Mouse (Mus musculus) heart, embryonic 14.5 days (tissue): ENCODE data around the gene Lrrc4. TPM values are rescaled to one million over a fixed set of nuclear protein-coding genes. Genes with fewer than 3 reads are reported as not detected.

Experiments
- ATAC-seq: fragments of 200-750 bp; cut with Nextera tagmentation; 2 replicates; pipeline ENCODE4 v1.8.0; 2017; ENCODE audit warnings: low read depth, moderate TSS enrichment; ENCODE audit not compliant: insufficient number of reproducible peaks, insufficient read depth, low FRiP score
- H3K27ac ChIP-seq, 2 experiments: fragments of 200-500 bp in 1 of 2; fragments of 300-500 bp in 1 of 2; sonication (generic) in 1 of 2; replicated peaks in 1 of 2; 2 replicates each; pipeline ENCODE4 v1.5.1; 2012 to 2014; ENCODE audit warnings: low read depth in 2 of 2, low read length in 2 of 2, control low read depth in 1 of 2, mild to moderate bottlenecking in 1 of 2, mixed read lengths in 1 of 2; ENCODE audit not compliant: control insufficient read depth in 1 of 2, insufficient read depth in 1 of 2
- H3K27me3 ChIP-seq: fragments of 300-500 bp; sonication (generic); 2 replicates; pipeline ENCODE4 v1.6.1; 2014; ENCODE audit warnings: mild to moderate bottlenecking, low read length, control low read depth; ENCODE audit not compliant: control insufficient read depth, insufficient read depth
- H3K36me3 ChIP-seq: fragments of 300-500 bp; sonication (generic); 2 replicates; pipeline ENCODE4 v1.6.1; 2014; ENCODE audit warnings: mild to moderate bottlenecking, control low read depth, low read length, mixed read lengths; ENCODE audit not compliant: control insufficient read depth, insufficient read depth
- H3K4me1 ChIP-seq, 2 experiments: fragments of 200-500 bp in 1 of 2; fragments of 300-500 bp in 1 of 2; sonication (generic) in 1 of 2; 2 replicates each; pipeline ENCODE4 v1.6.1; 2012 to 2014; ENCODE audit warnings: low read length in 2 of 2, control low read depth in 1 of 2, mixed read lengths in 1 of 2; ENCODE audit not compliant: control insufficient read depth in 2 of 2, insufficient read depth in 2 of 2
- H3K4me2 ChIP-seq: fragments of 300-500 bp; sonication (generic); 2 replicates; pipeline ENCODE4 v1.6.1; 2014; ENCODE audit warnings: mild to moderate bottlenecking, low read length
- H3K4me3 ChIP-seq, 2 experiments: fragments of 200-500 bp in 1 of 2; fragments of 300-500 bp in 1 of 2; sonication (generic) in 1 of 2; 2 replicates each; pipeline ENCODE4 v1.5.1; 2012 to 2014; ENCODE audit warnings: low read length in 2 of 2, mild to moderate bottlenecking in 2 of 2, control low read depth in 1 of 2, low read depth in 1 of 2, moderate library complexity in 1 of 2; ENCODE audit not compliant: control insufficient read depth in 1 of 2, insufficient read depth in 1 of 2
- H3K9ac ChIP-seq: fragments of 300-500 bp; sonication (generic); 2 replicates; pipeline ENCODE4 v1.6.1; 2014; ENCODE audit warnings: mild to moderate bottlenecking, low read length
- H3K9me3 ChIP-seq: fragments of 300-500 bp; sonication (generic); 2 replicates; pipeline ENCODE4 v1.6.1; 2016; ENCODE audit warnings: low read length, control low read depth; ENCODE audit not compliant: control insufficient read depth
- WGBS: fragments of 180-500 bp; shearing (Covaris S2); extraction: QIAGEN DNeasy Blood & Tissue Kit; methylation state at CpG from one replicate; pipeline ENCODE4 v1.1.7; 2014; 5-methylcytosine and 5-hydroxymethylcytosine counted together
- polyA plus RNA-seq: library from polyadenylated mRNA; unstranded; fragments of >200 nt; fragmentation: Nextera tagmentation; extraction: Ambion mirVana; gene quantifications from 2 replicates; pipeline ENCODE4 v1.2.1, GENCODE M21; 2014

The Lrrc4 gene
- polyA plus RNA-seq, 1 experiment from 2014 or later: 0.45 TPM

- WGBS: 69% methylated on average over 6 of the region's 6 CpGs
Measured at GRCm38 (mm10) chr6:28767891-28768481, 63.6 kb downstream of the Lrrc4 start.

GRCm38 (mm10) chr6:28766622-28767021 is 64.9 kb downstream of the Lrrc4 start:
- Histone ChIP-seq H3K4me1 (peaks cover 4 to 10% of the 10 kb centered on the region in 2 experiments; a peak in 2 of 4 replicates), H3K27me3 (no peaks in the 10 kb centered on the region), H3K27ac (peak overlapping the region in 1 of 2 experiments; percentile 46; a peak in 1 of 4 replicates), H3K4me2 (no peak overlapping the region), H3K4me3 (no peak overlapping the region), H3K9ac (no peak overlapping the region), H3K9me3 (no peaks in the 10 kb centered on the region), H3K36me3 (no peaks in the 10 kb centered on the region)
- ATAC-seq: no peak
- WGBS: 64% methylated on average over 3 of the region's 3 CpGs

More at GRCm38 (mm10) chr6:28767891-28768481, 63.6 kb downstream of the Lrrc4 start:
- Histone ChIP-seq H3K4me3 (no peak overlapping the region), H3K4me2 (no peak overlapping the region), H3K4me1 (peaks cover 4 to 10% of the 10 kb centered on the region in 2 experiments; a peak in 2 of 4 replicates), H3K27ac (no peak overlapping the region), H3K9me3 (no peaks in the 10 kb centered on the region), H3K36me3 (no peaks in the 10 kb centered on the region), H3K27me3 (no peaks in the 10 kb centered on the region), H3K9ac (no peak overlapping the region)
- no peak for ATAC-seq

DNA sequence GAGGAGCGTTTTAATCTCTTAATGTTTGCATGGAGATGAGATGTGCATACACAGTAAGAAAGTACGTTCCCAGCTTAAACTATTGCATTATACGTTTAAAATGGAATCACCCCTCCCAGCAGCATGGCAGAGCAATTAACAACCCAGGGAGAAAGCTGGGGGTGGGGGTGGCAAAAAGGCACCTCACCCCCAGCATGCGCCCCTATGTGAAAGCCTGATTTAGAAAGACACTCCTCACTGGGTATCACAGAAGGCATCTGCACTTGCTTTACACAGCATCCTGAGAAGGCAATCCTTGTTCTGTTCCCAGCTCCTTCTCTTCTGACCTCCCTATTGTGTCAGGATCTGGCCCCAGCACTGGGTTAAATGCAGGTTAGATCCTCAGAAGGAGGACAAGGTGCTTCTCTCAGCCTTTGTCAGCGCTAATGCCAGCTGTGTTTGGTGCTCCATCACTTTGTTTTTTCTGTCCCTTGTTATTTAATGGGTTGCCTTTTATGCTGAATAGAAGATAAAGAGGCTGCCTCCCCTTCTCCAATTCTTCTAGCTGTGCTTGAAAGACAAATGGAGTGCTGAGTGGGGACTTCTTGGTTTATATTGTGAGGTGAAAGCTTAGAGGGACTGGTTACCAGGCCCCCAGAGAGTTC is 69.3 kb downstream of the Lrrc4 start:
- H3K4me2 ChIP-seq: no peak overlapping the region
- no peak overlapping the region for H3K9ac ChIP-seq
- H3K27ac ChIP-seq: no peak overlapping the region
- H3K27me3 ChIP-seq: no peaks in the 10 kb centered on the region
- no peak for ATAC-seq
- H3K4me1 ChIP-seq: peaks cover 3 to 26% of the 10 kb centered on the region in 2 experiments; a peak in 3 of 4 replicates
- 59% methylated on average over 5 of the region's 5 CpGs for WGBS
- H3K4me3 ChIP-seq: no peak overlapping the region
- no peaks in the 10 kb centered on the region for H3K9me3 ChIP-seq
- no peaks in the 10 kb centered on the region for H3K36me3 ChIP-seq

- Histone ChIP-seq H3K4me3 (no peak overlapping the region), H3K27ac (no peak overlapping the region), H3K27me3 (no peaks in the 10 kb centered on the region), H3K9ac (no peak overlapping the region), H3K36me3 (no peaks in the 10 kb centered on the region), H3K4me1 (peaks cover 5 to 27% of the 10 kb centered on the region in 2 experiments; a peak in 3 of 4 replicates), H3K9me3 (no peaks in the 10 kb centered on the region), H3K4me2 (no peak overlapping the region)
- no peak for ATAC-seq
- WGBS: 66% methylated on average over 3 of the region's 3 CpGs
Measured at GRCm38 (mm10) chr6:28761728-28762127, 69.8 kb downstream of the Lrrc4 start.

DNA sequence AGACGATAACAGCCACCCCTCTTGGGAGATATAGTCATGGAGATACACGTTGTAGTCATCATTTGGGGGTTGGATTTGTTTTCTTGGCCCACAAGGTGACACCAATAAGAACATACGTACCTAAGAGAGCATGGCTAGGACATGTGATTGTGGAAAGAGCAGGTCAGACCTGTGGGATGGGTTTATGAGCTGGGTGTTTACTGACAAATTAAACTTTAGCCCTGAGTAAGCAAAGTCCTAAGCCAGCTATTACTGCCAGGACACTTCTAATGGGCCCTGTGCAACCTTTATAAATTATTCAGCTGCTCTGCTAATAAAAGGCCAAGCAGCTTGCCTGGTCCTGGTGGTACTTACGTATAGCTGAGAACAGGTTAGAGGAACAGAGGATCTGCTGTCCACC is 73.3 kb downstream of the Lrrc4 start:
- Histone ChIP-seq H3K4me3 (no peak overlapping the region), H3K4me2 (no peak overlapping the region), H3K36me3 (no peaks in the 10 kb centered on the region), H3K27me3 (no peaks in the 10 kb centered on the region), H3K9me3 (no peaks in the 10 kb centered on the region), H3K27ac (no peak overlapping the region), H3K4me1 (peaks cover 9 to 24% of the 10 kb centered on the region in 2 experiments; a peak in 3 of 4 replicates), H3K9ac (no peak overlapping the region)
- 91% methylated on average over 4 of the region's 4 CpGs for WGBS
- ATAC-seq: no peak

- Histone ChIP-seq H3K9me3 (no peaks in the 10 kb centered on the region), H3K36me3 (no peaks in the 10 kb centered on the region), H3K4me1 (peaks cover 9 to 24% of the 10 kb centered on the region in 2 experiments; a peak in 3 of 4 replicates), H3K27ac (no peak overlapping the region), H3K4me3 (no peak overlapping the region), H3K4me2 (peak overlapping the region; percentile 19), H3K27me3 (no peaks in the 10 kb centered on the region), H3K9ac (no peak overlapping the region)
- WGBS: 35% methylated on average over 10 of the region's 10 CpGs
- no peak for ATAC-seq
Measured at GRCm38 (mm10) chr6:28756306-28757018, 75.1 kb downstream of the Lrrc4 start.

- H3K27me3 ChIP-seq: no peaks in the 10 kb centered on the region
- peaks cover 7 to 14% of the 10 kb centered on the region in 2 experiments; a peak in 3 of 4 replicates for H3K4me1 ChIP-seq
- no peak overlapping the region for H3K27ac ChIP-seq
- ATAC-seq: no peak
- H3K4me3 ChIP-seq: no peak overlapping the region
- 91% methylated on average over 6 of the region's 6 CpGs for WGBS
- no peak overlapping the region for H3K9ac ChIP-seq
- H3K9me3 ChIP-seq: no peaks in the 10 kb centered on the region
- no peak overlapping the region for H3K4me2 ChIP-seq
- H3K36me3 ChIP-seq: no peaks in the 10 kb centered on the region
Measured at GRCm38 (mm10) chr6:28754127-28754898, 77.2 kb downstream of the Lrrc4 start.
